Mouse (Mus musculus) induced T-regulatory cell, adult 2 months (primary cell): ENCODE results near the gene A630001G21Rik.
"Not testable (repeated sequence)": the region's sequence is repeated elsewhere in the genome, so short reads cannot be mapped to it uniquely, and the experiment has no call there.

ENCODE experiments used
- DNase-seq: peaks from one replicate; pipeline ENCODE4 v3.0.0-alpha.2; 2012; ENCODE audit warnings: low read depth

The A630001G21Rik gene

DNA sequence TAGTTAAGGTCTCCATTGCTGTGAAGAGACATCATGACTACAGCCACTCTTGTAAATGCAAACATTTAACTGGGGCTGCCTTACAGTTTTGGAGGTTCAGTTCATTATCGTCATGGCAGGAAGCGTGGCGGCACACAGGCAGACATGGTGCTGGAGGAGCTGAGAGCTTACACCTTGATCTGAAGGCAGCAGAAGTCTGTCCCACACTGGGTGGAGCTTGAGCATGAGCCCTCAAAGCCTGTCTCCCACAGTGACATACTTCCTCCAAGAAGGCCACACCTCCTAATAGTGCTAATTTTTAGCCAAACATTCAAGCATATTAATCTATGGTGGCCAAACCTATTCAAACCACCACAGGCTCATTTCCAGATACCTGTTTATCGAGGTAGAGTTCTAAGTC lies at the start of gene A630001G21Rik:
A630001G21Rik (minus strand) TSS at position 208 of the 400 bp plus-strand sequence.
- DNase-seq: no peak

DNA sequence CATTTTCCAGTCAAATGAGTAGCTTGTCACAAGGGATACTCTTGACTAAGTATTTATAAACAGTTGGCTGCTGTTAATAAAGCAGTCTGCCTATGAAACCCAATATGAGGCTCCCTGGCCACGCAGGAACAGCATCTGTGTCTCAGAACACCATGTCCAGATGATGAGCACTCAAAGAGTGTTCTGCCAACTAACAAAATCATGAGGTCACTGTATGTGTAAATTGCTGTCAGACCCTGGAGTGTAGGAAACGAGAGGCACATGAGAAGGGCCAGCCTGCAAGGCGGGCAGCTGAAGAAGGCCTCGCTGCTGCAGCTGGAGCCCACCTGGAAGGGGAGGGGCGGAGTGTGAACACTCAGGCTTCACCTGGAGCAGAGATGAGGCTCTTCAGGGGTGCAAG lies 48.7 kb upstream of the A630001G21Rik start:
- no peak for DNase-seq

DNA sequence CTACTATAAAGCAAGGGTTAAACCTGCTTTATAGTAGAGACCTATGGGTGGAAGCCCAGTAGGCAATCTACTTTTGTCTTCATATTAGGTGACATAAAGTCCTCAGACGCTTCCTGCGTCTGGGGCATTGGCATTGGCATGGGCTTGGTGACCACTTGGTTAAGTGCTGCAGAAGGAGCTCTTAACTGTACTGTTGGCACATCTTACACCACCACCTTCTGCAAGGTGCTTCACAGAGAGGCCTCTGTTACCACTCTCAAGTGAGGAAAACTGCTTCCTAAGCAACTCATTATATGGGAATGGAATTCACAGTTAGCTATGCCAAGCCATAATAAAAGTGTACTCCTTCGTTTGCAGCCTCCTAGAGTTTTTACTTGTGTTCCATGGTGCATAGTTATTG lies 46.5 kb upstream of the A630001G21Rik start:
- no peak for DNase-seq

DNA sequence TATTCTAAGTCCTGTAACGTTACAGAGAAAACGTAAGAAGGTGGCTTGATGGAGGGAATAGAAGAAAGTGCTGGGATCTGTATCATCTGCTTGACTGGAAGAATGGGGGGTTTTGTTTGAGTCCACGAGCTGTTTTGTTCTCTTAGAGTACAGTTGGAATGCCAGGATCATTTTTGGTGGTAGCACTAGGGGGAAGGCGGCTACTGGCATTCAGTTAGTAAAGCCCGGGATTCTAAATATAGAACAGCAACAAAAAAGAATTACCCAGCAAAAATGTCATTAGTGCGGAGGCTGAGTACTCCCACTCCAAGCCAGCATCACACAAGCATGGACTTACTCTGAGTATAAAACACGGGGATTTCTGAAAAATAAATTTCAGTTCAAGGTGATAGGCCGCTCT lies 43.8 kb upstream of the A630001G21Rik start:
- no peak for DNase-seq

DNA sequence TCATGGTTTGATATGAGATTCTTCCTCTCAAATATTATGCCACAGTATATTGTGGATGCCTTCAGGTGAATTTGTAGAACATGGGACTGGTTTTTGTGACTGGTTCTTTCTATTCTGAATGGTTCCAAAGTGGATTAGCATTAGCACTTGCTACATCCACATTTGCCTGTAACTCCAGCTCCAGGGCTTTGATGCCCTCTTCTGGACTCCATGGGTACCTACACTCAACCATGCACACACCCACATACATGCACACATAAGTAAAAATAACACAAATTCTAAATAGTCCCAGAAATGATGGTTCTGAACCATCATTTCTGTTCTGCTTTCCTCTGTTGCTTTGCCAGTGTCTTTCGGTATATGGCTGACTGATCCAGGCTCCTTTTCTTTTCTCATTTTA lies 41.3 kb upstream of the A630001G21Rik start:
- DNase-seq: no peak

DNA sequence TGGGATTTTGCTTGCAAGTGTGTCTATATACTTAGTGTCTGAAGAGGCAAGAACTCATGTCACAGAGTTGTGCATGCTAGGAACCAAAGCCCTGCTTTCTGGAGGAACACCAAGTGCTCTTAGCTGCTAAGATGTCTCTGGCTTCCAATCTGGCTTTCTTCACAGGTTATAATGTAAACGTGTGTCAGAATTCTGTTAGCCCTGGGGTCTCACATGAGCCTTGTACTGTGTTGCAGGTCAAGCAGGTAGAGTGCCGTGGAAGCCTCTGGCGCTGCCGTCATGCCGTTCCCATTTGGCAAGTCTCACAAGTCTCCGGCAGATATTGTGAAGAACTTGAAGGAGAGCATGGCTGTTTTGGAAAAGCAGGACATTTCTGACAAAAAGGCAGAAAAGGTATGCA lies 39.7 kb upstream of the A630001G21Rik start:
- DNase-seq: no peak

DNA sequence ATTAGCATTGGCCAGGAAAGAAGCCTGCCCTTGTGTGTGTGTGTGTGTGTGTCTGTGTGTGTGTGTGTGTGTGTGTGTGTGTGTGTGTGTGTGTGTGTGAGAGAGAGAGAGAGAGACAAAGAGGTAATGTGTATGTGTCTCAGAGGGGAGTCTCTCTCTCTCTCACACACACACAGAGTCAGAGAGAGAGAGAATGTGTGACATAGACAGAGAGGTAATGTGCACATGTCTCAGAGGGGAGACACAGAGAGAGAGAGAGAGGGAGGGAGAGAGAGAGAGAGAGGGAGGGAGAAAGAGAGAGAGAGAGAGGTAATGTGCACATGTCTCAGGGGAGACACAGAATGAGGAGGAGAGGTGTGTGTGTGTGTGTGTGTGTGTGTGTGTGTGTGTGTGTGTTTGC lies 35.8 kb upstream of the A630001G21Rik start:
- DNase-seq: not testable (repeated sequence)

DNA sequence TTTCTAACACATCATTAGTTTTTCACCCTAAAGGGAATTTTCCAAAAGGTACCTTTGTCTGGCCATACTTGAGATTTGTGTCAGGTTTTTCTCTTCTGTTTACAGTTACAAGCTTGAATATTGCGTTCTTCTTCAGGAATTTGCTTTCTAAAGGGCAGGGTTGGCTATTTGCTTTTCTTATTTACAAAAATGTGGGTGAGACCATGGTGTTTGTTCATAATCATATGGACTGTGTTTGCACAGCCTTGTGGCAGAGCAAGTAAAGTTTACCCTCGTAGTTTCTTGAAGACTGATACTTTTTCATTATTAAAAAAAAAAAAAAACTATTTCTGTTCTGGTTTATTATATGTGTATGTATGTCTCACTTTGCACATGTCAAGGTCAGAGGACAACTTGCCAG lies 32.3 kb upstream of the A630001G21Rik start:
- DNase-seq: no peak

DNA sequence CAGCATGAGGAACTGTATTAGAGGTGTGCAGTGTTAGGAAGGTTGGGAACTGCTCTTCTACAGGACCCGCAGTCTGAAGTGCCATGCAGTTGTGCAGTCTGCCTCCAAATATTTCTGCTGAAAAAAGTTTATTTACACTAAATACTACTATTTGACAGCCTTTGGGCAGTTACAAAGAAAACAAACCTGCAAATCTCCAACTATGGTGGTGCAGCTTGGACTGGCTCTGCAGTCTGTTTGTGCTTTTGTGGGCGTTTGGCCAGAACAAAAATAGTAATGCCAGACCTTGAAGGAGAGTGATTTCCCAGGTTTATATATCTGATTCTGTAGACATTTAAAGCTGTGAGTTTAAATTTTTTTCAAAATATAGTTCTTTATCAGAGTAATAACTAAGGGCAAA lies 31.9 kb upstream of the A630001G21Rik start:
- no peak for DNase-seq

DNA sequence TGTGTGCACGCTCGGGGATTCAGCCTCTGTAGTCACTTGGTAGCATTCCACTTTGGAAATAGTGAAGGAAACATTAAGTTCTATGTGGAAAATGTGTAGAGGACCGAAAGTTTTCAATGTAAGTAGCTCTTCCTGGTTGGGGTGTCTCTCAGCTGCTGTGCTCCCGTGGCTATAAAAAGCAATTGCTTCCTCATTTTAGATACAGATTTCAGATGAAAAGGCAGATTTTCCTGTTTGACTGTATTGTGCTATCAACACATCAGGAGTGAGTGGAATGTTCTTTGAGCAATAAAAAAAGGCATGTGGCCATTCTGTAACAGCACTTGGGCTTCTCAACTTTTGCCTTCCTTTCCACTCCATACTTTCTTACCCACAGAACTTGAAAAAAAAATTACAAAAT lies 30.8 kb upstream of the A630001G21Rik start:
- no peak for DNase-seq

DNA sequence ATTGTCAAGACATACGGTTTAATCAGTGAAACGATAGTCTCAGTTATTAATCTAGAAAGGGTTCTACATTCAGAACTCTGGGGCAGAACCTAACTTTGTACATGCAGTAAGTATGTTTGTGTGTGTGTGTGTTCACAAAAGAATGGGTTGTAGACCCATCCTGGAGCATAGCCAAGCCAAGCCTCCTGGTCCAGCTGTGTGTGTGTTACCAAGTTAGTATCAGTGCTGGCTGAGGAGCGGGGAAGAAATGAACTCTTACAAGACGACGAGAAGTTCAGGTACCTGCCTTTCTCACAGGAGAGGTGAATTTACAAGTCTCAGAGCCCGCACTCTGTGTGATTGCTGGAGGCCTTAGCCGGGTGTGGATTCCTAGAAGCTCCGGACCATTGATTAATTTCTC lies 26.1 kb upstream of the A630001G21Rik start:
- no peak for DNase-seq

DNA sequence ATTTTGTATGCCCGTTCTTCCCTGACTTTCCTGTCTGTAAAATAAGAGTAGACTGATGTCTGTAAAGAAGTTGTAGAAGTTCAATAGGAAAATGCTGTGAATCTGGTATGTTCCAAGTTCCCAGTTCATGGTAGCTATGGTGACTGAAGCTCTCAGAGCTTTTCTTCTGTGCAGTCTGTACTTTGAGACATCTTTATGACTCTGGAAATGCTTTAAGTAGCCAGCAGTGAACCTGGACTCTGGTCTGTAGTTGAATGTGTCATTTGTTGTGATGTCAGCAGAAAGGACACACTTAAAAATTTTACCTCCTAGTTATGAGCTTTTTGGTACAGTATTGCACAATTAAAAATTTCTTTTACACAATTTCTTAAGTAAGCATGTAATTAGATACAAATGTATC lies 24.1 kb upstream of the A630001G21Rik start:
- no peak for DNase-seq

DNA sequence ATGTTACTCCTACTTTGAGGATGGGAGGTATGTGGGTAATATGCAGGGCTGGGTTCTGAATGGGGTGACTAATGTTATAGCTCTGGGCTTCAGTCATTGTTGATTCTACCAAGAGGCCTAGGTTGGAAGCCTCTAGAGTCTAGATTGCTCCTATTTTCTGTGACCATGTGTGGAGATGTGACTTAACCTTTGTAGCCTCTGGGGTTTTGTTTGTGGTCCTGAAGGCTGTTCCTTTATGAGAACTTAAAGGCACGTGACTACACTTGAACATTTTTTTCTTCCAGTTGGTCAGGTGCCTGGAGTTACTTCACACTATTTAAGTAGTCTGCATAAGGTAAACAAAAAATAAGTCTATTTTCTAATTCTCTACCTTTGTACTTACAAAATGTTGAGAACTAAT lies 21.3 kb upstream of the A630001G21Rik start:
- no peak for DNase-seq

DNA sequence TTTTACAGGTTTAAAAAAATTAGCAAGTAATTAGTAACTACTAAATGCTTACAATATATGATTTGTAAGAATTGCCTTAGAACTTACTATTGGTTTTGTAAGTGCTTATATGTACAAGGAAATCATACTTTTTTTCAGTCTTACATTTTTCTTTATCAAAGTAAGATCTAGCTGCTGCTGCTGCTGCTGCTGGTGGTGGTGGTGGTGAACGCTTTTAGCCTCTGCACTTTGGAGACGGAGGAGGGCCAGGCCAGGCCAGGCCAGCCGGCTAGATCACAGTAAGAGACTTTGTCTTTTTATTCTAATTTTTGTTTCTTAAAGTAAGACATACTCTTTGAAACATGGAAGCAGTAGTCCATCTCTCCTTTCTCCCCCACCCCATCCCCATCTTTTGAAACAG lies 16.8 kb upstream of the A630001G21Rik start:
- DNase-seq: peak; percentile 44

DNA sequence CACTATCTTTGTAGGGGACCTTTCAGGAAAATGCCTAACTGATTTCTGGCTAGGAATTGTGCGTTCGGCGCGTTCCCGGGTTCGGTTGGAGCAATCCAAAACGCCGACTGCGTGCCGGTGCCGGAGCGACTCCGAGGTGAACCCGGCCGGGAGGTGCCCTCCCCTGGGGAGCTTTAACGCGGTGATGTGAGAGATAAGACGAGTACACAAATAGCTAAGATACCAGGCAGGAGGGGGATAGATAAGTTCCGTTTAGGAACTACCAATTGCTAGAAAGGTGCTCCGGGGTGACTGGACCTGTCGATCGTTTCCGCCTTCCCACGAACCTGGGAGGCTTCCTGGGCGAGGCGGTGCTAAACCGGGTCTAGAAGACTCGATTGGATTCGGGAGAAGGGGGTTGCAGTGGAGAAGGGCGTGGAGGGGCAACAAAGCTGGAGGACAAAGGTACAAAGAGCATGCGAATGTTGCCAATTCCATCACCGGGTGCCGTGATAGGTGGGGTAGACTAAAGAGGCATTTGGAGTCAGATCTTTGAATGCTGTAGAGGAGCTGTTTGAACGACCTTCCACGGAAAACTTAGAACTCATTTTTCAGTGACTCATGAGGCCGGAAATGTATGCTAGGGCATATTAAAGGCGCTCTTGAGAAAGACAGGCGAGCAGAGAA lies 15.8 kb upstream of the A630001G21Rik start:
- peak; percentile 84 for DNase-seq

DNA sequence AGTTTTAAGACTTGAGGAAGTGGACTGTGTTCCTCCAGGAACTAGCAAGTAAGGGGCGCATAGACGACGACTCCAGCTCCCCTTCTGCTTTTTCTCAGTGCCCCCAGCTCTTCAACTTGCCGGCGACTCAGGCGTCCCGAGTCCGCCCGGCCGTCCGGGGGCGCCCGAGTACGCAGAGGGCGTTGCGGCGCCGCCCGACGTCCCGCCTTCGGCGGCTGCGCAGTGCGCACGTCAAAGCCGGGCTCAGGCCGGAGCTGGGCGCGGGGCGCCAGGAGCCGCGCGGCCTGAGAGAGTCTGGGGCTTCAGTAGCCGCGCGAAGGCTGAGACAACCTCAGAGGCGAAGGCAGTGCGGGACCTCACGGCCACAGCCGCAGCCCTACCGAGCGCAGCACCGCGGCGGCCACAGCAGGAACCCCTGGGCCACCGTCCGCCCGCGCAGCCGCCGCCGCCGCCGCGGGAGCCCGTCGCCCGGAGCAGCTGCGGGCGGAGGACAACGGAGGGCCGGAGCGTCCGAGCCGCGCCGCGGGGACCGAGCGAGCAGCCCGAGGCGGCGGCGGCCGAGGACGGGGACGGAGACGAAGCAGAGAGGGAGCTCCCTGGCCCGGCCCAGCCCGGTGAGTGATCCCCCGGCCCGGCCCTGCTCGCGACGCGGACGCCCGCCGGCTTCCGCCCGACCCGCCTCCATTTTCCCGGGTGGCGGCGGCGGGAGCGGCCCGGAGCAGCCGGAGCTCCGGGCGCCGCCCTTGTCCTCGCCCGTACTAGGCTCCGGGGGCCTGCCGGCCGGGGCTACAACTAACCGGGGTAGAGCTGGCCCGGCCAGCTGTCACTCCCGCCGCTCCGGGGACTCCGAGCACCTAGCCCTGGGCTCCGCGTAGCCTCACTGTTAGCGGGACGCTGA lies 15.0 kb upstream of the A630001G21Rik start, which contains the start of gene Cab39:
Cab39 (plus strand) TSS at position 234 of the 898 bp plus-strand sequence.
- peak; percentile 93 for DNase-seq

DNA sequence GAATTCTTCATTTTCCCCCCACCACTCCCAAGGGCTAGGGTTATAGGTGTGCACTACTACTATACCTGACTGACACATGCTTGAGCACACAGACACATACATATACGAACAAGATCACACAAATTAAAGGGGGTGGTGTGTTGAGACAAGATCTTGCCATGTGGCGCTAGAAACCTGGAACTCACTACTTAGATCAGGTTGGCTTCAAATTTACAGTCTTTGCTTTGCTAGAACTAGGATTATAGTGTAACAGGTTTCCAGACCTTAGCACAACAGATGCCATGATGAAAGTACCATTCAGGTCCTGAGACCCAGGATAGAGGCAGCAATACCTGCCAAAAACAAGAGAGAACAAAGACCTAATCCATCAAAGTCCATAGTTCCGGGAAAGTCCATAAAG lies 13.0 kb upstream of the A630001G21Rik start:
- no peak for DNase-seq

DNA sequence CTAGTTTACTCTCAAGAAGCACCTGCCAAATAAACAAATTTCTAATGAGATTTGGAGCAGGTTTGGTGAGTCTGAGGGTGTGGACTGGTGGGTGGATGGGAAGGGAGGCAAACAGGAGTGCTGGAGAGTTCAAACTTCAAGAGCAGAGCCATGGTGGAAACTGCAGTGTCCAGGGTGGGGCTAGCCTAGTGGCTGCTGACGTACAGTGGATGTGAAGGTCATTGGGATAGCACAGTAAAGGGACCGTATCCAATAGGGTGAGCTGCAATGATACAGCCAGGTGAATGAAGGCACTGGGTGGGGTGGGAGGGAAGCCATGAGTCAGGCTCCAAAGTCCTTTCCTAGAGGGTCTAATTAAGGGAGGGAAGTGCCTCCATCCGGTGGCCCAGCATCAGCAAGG lies 12.1 kb upstream of the A630001G21Rik start:
- no peak for DNase-seq

DNA sequence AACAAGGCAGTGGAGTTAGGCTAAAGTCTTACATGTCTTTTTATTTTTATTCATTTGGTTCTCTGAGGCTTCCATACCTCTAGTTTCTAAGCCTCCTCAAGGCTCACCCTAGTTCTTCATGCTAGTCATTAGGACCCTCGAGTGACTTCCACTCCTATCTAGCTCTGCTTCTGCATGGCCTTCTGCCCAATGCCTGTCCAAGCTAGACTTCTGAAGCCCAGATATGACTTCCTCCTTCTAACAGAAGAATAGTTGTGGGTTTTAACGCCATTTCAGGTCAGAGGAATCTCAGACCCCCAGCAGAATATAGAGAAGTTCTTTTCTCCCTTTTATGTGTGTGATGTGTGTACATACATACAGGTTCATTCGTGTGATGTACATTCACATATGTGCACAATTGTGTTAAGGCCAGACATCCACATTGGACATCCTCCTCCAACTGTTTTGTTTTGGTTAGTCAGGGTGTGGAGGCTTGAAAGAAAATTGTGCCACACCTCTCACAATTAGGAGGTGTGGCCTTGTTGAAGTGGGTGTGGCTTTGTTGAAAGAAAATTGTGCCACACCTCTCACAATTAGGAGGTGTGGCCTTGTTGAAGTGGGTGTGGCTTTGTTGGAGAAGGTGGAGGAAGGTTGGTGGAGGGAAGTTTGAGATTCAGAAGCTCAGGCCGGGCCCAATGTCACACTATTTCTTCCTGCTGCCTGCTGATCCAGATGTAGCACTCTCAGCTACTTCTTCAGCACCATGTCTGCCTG lies 1.2 kb upstream of the A630001G21Rik start:
- DNase-seq: no peak

DNA sequence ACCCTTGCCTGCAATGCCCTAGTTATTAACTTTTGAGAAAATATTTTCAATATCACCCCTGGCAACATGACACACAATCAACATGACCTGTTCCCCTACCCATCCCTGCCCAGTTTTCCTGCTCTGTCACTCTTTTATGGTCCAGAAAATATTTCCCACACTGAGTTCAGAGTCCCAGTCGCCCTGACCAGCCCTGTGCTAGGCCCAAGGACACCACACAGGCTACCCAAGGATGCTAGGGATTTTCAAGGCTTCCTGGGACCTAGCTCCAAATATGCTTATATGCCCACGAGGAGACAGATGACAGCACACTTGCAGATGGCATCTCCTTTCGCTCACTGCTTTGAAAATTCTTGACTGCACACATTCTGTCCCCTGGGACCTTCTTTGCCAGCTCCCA lies 569 bp upstream of the A630001G21Rik start:
- no peak for DNase-seq

DNA sequence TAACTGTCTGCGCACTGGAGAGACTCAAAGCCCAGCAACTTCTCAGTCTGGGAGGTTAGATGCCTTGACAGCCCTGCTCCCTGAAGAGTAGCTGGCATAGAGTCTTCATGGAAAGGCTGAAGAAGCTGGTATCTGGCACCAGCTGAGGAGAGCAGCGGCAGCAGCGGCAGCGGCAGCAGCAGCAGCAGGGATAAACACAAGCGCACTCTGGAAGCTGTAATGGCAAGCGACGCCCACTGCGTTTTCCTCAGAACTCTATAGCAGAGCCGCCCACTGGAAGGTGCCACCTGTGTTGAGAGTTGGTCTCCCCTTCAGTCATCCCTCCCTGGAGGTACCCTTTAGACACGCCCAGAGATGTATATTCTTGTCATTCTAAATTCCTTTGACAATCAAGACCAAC lies 2.3 kb downstream of the A630001G21Rik start:
- no peak for DNase-seq

DNA sequence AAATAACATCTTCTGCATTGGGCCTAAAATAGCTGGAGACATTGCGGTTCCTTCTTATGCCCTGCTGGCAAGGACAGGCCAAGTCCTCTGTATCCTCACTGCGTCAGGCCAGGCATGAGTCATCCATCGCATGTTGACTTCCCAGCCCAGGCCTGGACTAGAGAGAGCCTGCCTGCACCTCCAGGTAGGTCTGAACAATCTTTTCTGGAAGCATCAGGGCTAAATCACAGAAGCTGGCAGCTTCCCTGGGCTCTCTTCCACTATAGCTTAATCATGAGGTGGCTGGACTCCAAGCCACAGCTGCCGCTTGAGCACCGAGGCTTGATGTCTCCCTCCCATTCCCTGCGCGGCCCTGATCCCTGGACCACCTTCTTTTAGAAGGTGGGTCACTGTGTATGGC lies 3.3 kb downstream of the A630001G21Rik start:
- DNase-seq: no peak

DNA sequence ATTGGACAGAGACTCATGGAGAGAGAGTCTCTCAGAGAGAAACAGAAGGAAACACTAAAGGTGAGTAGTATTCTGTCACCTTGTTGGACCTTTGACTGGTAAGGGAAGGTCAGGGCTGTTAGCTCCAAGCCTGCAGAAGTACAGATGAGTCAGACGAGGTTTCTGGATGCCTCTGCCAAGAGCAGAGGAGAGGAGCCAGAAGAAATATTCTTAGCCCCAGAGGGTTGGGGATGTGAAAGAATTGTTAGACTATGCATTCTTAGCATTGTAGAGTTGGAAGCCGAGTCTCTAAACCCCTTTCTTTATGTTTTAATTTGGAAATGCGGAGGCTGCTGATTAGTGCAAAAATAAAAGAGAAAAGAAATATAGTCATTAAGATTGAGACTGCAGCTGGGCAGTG lies 6.5 kb downstream of the A630001G21Rik start:
- DNase-seq: no peak
